Mouse (Mus musculus): ENCODE measurements around the gene Lcn2. TPM values are rescaled to one million over a fixed set of nuclear protein-coding genes. Genes with fewer than 3 reads are reported as not detected.

Lcn2 gene
- polyA plus RNA-seq, 1 experiment, result 328 TPM

- Histone ChIP-seq H3K4me1 (ENCODE audit: control insufficient read depth, insufficient read depth, low read length) (peaks cover 7% of the 10 kb centered on the region), H3K27ac (ENCODE audit: control insufficient read depth, insufficient read depth, low read depth, low read length) (peak within 1 kb of the TSS; percentile 56), H3K36me3 (ENCODE audit: control insufficient read depth, insufficient read depth, low read length) (no peaks in the 10 kb centered on the region), H3K27me3 (ENCODE audit: control insufficient read depth, insufficient read depth, low read length) (no peaks in the 10 kb centered on the region), H3K4me3 (ENCODE audit: control insufficient read depth, low read depth, low read length) (peak within 1 kb of the TSS; percentile 92)
- no peak for TF ChIP-seq CTCF (IDR thresholded peaks at IDR 0.05; ENCODE audit: control insufficient read depth, insufficient read depth, insufficient replicate concordance, low read depth, low read length)
- peak; percentile 52; the same call in 1 of the 2 replicates for TF ChIP-seq POLR2A (IDR thresholded peaks at IDR 0.05; ENCODE audit: control insufficient read depth, low read depth, low read length)
Observed at GRCm38 (mm10) chr2:32381775-32382223, 6.3 kb downstream of the Lcn2 start, which contains the start of gene 1110008P14Rik. 1110008P14Rik (minus strand) TSS chr2:32381938.

- H3K27me3 ChIP-seq (ENCODE audit: control insufficient read depth, insufficient read depth, low read length), result no peaks in the 10 kb centered on the region
- H3K36me3 ChIP-seq (ENCODE audit: control insufficient read depth, insufficient read depth, low read length), result no peaks in the 10 kb centered on the region
- H3K27ac ChIP-seq (ENCODE audit: control insufficient read depth, insufficient read depth, low read depth, low read length), result peak overlapping the region; percentile 56
- H3K4me3 ChIP-seq (ENCODE audit: control insufficient read depth, low read depth, low read length), result peak overlapping the region; percentile 92
- H3K4me1 ChIP-seq (ENCODE audit: control insufficient read depth, insufficient read depth, low read length), result peaks cover 7% of the 10 kb centered on the region
- no peak for TF ChIP-seq POLR2A (IDR thresholded peaks at IDR 0.05; ENCODE audit: control insufficient read depth, low read depth, low read length)
- no peak for TF ChIP-seq CTCF (IDR thresholded peaks at IDR 0.05; ENCODE audit: control insufficient read depth, insufficient read depth, insufficient replicate concordance, low read depth, low read length)
Observed at GRCm38 (mm10) chr2:32381141-32381774, 6.8 kb downstream of the Lcn2 start.

GRCm38 (mm10) chr2:32380001-32380500 is 8.0 kb downstream of the Lcn2 start:
- Histone ChIP-seq H3K36me3 (ENCODE audit: control insufficient read depth, insufficient read depth, low read length) (no peaks in the 10 kb centered on the region), H3K4me1 (ENCODE audit: control insufficient read depth, insufficient read depth, low read length) (peaks cover 7% of the 10 kb centered on the region), H3K27me3 (ENCODE audit: control insufficient read depth, insufficient read depth, low read length) (no peaks in the 10 kb centered on the region), H3K27ac (ENCODE audit: control insufficient read depth, insufficient read depth, low read depth, low read length) (no peak overlapping the region), H3K4me3 (ENCODE audit: control insufficient read depth, low read depth, low read length) (no peak overlapping the region)
- no peak for TF ChIP-seq CTCF (IDR thresholded peaks at IDR 0.05; ENCODE audit: control insufficient read depth, insufficient read depth, insufficient replicate concordance, low read depth, low read length)
- no peak for TF ChIP-seq POLR2A (IDR thresholded peaks at IDR 0.05; ENCODE audit: control insufficient read depth, low read depth, low read length)

- TF ChIP-seq POLR2A (IDR thresholded peaks at IDR 0.05; ENCODE audit: control insufficient read depth, low read depth, low read length), result no peak
- TF ChIP-seq CTCF (IDR thresholded peaks at IDR 0.05; ENCODE audit: control insufficient read depth, insufficient read depth, insufficient replicate concordance, low read depth, low read length), result no peak
- H3K4me3 ChIP-seq (ENCODE audit: control insufficient read depth, low read depth, low read length), result no peak overlapping the region; the same call in 1 of the 2 replicates
- peaks cover 4% of the 10 kb centered on the region for H3K4me1 ChIP-seq (ENCODE audit: control insufficient read depth, insufficient read depth, low read length)
- no peak overlapping the region for H3K27ac ChIP-seq (ENCODE audit: control insufficient read depth, insufficient read depth, low read depth, low read length)
- no peaks in the 10 kb centered on the region for H3K27me3 ChIP-seq (ENCODE audit: control insufficient read depth, insufficient read depth, low read length)
- no peaks in the 10 kb centered on the region; the same call in 1 of the 2 replicates for H3K36me3 ChIP-seq (ENCODE audit: control insufficient read depth, insufficient read depth, low read length)
Observed at GRCm38 (mm10) chr2:32376963-32377362, 11.1 kb downstream of the Lcn2 start.

- Histone ChIP-seq H3K36me3 (ENCODE audit: control insufficient read depth, insufficient read depth, low read length) (no peaks in the 10 kb centered on the region; the same call in none of the 2 replicates), H3K4me1 (ENCODE audit: control insufficient read depth, insufficient read depth, low read length) (no peaks in the 10 kb centered on the region), H3K27me3 (ENCODE audit: control insufficient read depth, insufficient read depth, low read length) (no peaks in the 10 kb centered on the region), H3K27ac (ENCODE audit: control insufficient read depth, insufficient read depth, low read depth, low read length) (no peak overlapping the region), H3K4me3 (ENCODE audit: control insufficient read depth, low read depth, low read length) (no peak overlapping the region)
- TF ChIP-seq CTCF (IDR thresholded peaks at IDR 0.05; ENCODE audit: control insufficient read depth, insufficient read depth, insufficient replicate concordance, low read depth, low read length), result no peak
Observed at GRCm38 (mm10) chr2:32375317-32375940, 12.6 kb downstream of the Lcn2 start.

GRCm38 (mm10) chr2:32374191-32374590 is 13.9 kb downstream of the Lcn2 start:
- no peak overlapping the region for H3K27ac ChIP-seq (ENCODE audit: control insufficient read depth, insufficient read depth, low read depth, low read length)
- no peaks in the 10 kb centered on the region for H3K27me3 ChIP-seq (ENCODE audit: control insufficient read depth, insufficient read depth, low read length)
- no peaks in the 10 kb centered on the region for H3K4me1 ChIP-seq (ENCODE audit: control insufficient read depth, insufficient read depth, low read length)
- H3K4me3 ChIP-seq (ENCODE audit: control insufficient read depth, low read depth, low read length), result no peak overlapping the region
- no peaks in the 10 kb centered on the region; the same call in none of the 2 replicates for H3K36me3 ChIP-seq (ENCODE audit: control insufficient read depth, insufficient read depth, low read length)
- TF ChIP-seq POLR2A (IDR thresholded peaks at IDR 0.05; ENCODE audit: control insufficient read depth, low read depth, low read length) (no peak), CTCF (IDR thresholded peaks at IDR 0.05; ENCODE audit: control insufficient read depth, insufficient read depth, insufficient replicate concordance, low read depth, low read length) (no peak)

- Histone ChIP-seq H3K27ac (ENCODE audit: control insufficient read depth, insufficient read depth, low read depth, low read length) (no peak overlapping the region), H3K4me3 (ENCODE audit: control insufficient read depth, low read depth, low read length) (no peak overlapping the region), H3K36me3 (ENCODE audit: control insufficient read depth, insufficient read depth, low read length) (peaks cover 3% of the 10 kb centered on the region), H3K4me1 (ENCODE audit: control insufficient read depth, insufficient read depth, low read length) (peaks cover 13% of the 10 kb centered on the region), H3K27me3 (ENCODE audit: control insufficient read depth, insufficient read depth, low read length) (no peaks in the 10 kb centered on the region)
- no peak for TF ChIP-seq POLR2A (IDR thresholded peaks at IDR 0.05; ENCODE audit: control insufficient read depth, low read depth, low read length)
- no peak for TF ChIP-seq CTCF (IDR thresholded peaks at IDR 0.05; ENCODE audit: control insufficient read depth, insufficient read depth, insufficient replicate concordance, low read depth, low read length)
Observed at GRCm38 (mm10) chr2:32367315-32367714, 20.7 kb downstream of the Lcn2 start.
